Mouse (Mus musculus) v-Abl transformed pro-B cells (cell line): ENCODE data around the gene Hivep3.

Experiments
- in situ Hi-C, 2 experiments: fragments of 400-800 bp; cut with MboI; formaldehyde crosslinking; loops; one replicate each; pipeline ENCODE4 v1.15.1; 2025; ENCODE audit not compliant: unreplicated experiment in 2 of 2

Gene Hivep3

GRCm38 (mm10) chr4:119931923-119932322 lies 198.3 kb downstream of the Hivep3 start:
- in situ Hi-C loops, result no loop called here

GRCm38 (mm10) chr4:119932549-119933257 lies 199.1 kb downstream of the Hivep3 start:
- in situ Hi-C loops, result no loop called here

GRCm38 (mm10) chr4:119934901-119935300 lies 201.3 kb downstream of the Hivep3 start:
- in situ Hi-C loops, result no loop called here

GRCm38 (mm10) chr4:119937876-119938275 lies 204.3 kb downstream of the Hivep3 start:
- in situ Hi-C loops, result no loop called here

GRCm38 (mm10) chr4:119938518-119938917 lies 204.9 kb downstream of the Hivep3 start:
- in situ Hi-C loops, result no loop called here

GRCm38 (mm10) chr4:119939786-119940185 lies 206.2 kb downstream of the Hivep3 start:
- in situ Hi-C loops, result no loop called here

- in situ Hi-C loops, result no loop called here
Measured at GRCm38 (mm10) chr4:119946224-119946887, 212.8 kb downstream of the Hivep3 start.

- in situ Hi-C loops, result no loop called here
Measured at GRCm38 (mm10) chr4:119947232-119948162, 213.9 kb downstream of the Hivep3 start.

- in situ Hi-C loops, result no loop called here
Measured at GRCm38 (mm10) chr4:119948406-119948805, 214.8 kb downstream of the Hivep3 start.

GRCm38 (mm10) chr4:119948922-119949614 lies 215.5 kb downstream of the Hivep3 start:
- in situ Hi-C loops, result no loop called here

- in situ Hi-C loops, result no loop called here
Measured at GRCm38 (mm10) chr4:119950181-119950580, 216.6 kb downstream of the Hivep3 start.

- in situ Hi-C loops, result no loop called here
Measured at GRCm38 (mm10) chr4:119951081-119951480, 217.5 kb downstream of the Hivep3 start.

GRCm38 (mm10) chr4:119955008-119955407 lies 221.4 kb downstream of the Hivep3 start:
- in situ Hi-C loops, result no loop called here

- in situ Hi-C loops, result no loop called here
Measured at GRCm38 (mm10) chr4:119957970-119958369, 224.4 kb downstream of the Hivep3 start.

- in situ Hi-C loops, result no loop called here
Measured at GRCm38 (mm10) chr4:119959293-119959692, 225.7 kb downstream of the Hivep3 start.

GRCm38 (mm10) chr4:119959873-119960272 lies 226.3 kb downstream of the Hivep3 start:
- in situ Hi-C loops, result loop anchor here (5.0 kb wide), 4 partner anchors 38 to 142 kb away; no protein-coding TSS in a partner anchor

GRCm38 (mm10) chr4:119960523-119960922 lies 226.9 kb downstream of the Hivep3 start:
- in situ Hi-C loops, result loop anchor here (5.0 kb wide), 4 partner anchors 38 to 142 kb away; no protein-coding TSS in a partner anchor

GRCm38 (mm10) chr4:119961164-119961563 lies 227.6 kb downstream of the Hivep3 start:
- in situ Hi-C loops, result loop anchor here (5.0 kb wide), 4 partner anchors 39 to 141 kb away; no protein-coding TSS in a partner anchor

- in situ Hi-C loops, result loop anchor here (5.0 kb wide), 4 partner anchors 40 to 140 kb away; no protein-coding TSS in a partner anchor
Measured at GRCm38 (mm10) chr4:119962066-119962465, 228.5 kb downstream of the Hivep3 start.
